Mouse (Mus musculus): ENCODE data around the gene Tnp2.
"Not testable (repeated sequence)": the region's sequence is repeated elsewhere in the genome, so short reads cannot be mapped to it uniquely, and the experiment has no call there.

Tnp2 gene

DNA sequence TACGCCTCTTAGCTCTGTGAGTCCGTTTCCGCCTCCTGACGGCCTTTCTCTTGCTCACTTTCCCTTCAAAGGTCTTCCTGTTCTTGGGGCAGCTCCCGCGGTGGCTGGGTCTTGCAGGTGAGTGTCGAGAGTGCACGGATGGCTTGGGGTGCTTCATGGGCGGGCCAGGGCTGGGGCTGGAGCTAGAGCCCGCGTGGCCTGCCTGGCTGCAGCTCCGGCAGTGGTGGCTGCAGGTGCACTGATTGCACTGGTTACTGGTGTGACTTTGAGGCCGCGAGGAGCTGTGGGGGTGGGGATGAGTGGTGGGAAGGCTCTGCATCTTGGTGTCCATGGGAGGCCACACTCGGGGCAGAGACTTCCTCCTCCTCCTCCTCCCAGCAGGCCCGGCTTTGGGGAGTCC lies at the start of gene Tnp2:
Tnp2 (minus strand) TSS at position 390 of the 400 bp plus-strand sequence.
- DNase-seq (ENCODE audit: low spot score) = no peak

- no peak for DNase-seq (ENCODE audit: low spot score)
Measured at GRCm38 (mm10) chr16:10837903-10838302, 49.4 kb upstream of the Tnp2 start.

DNA sequence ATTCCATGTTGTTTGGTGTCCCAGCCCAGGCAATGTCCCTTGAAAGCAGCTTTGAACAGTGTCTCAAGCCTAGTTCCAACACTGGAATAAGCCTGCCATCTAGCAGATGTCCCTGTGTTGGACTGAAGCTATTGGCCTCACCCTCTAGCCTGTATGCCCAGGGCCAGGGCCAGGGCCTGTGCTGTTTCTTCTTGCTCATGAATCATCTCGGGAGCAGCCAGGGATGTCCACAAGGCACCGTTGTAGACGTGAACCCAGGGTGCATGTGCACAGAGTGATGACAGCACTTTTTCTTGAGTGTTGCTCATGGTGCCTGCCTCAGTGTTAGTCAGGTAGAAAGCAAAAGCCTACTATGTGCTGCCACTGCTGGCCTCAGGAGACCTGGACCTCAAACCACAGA lies 48.8 kb upstream of the Tnp2 start:
- peak; percentile 34 for DNase-seq (ENCODE audit: low spot score)

DNA sequence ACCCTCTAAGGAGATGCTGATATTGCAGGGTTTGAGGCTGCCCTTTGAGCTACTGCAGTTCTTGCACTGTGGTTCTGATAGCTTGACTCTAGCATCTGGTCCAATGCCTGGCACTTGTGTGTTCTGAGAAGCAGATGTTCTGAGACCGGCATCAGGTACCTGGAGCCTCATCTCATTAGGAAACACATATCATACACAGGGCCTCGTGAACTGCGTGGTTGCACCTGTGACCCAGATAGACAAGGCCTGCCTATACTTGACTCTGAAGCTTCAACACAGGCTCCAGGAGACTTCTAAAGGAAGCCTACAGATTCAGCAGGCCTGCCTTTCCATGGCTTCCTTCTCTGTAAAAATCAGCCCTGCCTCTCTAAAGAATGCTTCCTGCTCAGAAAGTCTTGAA lies 47.9 kb upstream of the Tnp2 start:
- no peak for DNase-seq (ENCODE audit: low spot score)

- DNase-seq (ENCODE audit: low spot score) = peak; percentile 84
Measured at GRCm38 (mm10) chr16:10834911-10835587, 46.6 kb upstream of the Tnp2 start, which contains the start of gene Rmi2. Gene Rmi2 (plus strand): TSS chr16:10835059.

GRCm38 (mm10) chr16:10834542-10834910 lies 46.1 kb upstream of the Tnp2 start:
- no peak for DNase-seq (ENCODE audit: low spot score)

DNA sequence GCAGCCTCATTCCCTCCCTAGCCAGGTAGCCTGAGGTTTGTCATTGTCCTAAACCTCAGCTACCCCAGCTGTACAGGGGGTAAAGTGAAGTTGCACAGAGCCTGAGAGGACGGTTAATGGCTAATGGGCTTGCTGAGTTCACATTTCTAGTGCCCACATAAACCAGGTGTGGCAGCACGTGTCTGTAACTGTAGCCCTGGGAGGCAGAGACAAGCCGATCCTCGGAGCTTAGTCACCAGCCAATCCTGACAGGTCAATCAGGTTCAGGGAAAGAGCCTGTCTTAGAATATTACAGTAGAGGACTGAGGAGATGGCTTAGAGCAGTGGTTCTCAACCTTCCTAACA lies 40.0 kb upstream of the Tnp2 start:
- DNase-seq (ENCODE audit: low spot score) = no peak

- DNase-seq (ENCODE audit: low spot score) = no peak
Measured at GRCm38 (mm10) chr16:10827766-10828460, 39.5 kb upstream of the Tnp2 start.

- DNase-seq (ENCODE audit: low spot score) = no peak
Measured at GRCm38 (mm10) chr16:10827269-10827668, 38.8 kb upstream of the Tnp2 start.

DNA sequence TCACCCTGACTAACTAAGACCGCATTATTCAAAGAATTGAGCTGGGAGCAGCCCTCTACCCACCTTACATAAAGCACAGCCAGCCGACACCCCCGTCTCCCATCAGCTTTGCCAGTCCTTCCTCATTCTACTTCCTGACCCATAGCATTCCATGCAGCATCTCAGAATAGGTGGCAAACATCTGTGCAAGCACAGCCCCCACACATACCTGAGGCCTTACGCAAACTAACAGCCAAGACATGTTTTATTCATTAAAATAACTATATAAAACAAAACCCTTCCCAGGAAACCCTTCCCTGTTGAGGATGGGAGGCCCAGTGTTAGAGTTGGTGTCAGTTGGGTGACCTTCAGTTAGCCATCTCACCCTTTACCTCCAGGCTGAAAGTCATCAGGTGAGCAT lies 37.4 kb upstream of the Tnp2 start:
- no peak for DNase-seq (ENCODE audit: low spot score)

DNA sequence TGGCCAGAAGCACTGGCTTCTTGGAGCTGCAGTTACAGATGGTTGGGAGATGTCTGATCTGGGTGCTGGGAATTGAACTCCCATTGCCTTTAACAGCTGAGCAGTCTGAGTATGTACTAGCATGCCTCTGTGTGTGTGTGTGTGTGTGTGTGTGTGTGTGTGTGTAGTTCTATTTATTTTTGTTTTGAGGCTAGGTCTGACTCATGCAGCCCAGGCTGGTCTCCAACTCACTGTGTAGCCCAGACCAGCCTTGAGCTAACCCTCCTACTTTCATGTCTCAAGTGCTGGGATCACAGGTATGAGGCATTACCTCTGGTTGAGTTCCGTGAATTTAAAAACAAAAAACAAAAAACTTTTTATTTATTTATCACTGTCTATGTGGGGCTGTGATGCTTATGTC lies 36.1 kb upstream of the Tnp2 start:
- no peak for DNase-seq (ENCODE audit: low spot score)

DNA sequence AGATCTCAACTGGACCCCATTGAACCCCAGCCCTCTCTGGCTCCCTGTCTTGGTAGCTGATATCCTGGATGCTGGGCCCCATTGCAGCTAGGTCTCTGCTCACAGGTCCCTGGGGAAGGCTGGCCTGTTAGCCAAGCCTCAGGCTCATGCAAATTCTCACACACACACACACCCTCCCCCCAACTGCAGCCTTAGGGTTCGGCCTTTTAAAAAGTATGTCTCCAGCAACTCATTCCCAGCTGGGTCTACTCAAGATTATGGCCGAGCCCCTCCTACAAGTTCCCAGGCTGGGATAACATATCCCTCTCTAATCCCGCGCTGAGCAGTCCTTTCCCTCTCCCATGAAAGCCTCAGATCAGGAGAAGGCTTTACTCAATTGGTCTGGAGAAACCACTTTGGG lies 32.9 kb upstream of the Tnp2 start:
- no peak for DNase-seq (ENCODE audit: low spot score)

GRCm38 (mm10) chr16:10819966-10820365 lies 31.5 kb upstream of the Tnp2 start:
- DNase-seq (ENCODE audit: low spot score) = no peak

GRCm38 (mm10) chr16:10818579-10819135 lies 30.2 kb upstream of the Tnp2 start:
- no peak for DNase-seq (ENCODE audit: low spot score)

DNA sequence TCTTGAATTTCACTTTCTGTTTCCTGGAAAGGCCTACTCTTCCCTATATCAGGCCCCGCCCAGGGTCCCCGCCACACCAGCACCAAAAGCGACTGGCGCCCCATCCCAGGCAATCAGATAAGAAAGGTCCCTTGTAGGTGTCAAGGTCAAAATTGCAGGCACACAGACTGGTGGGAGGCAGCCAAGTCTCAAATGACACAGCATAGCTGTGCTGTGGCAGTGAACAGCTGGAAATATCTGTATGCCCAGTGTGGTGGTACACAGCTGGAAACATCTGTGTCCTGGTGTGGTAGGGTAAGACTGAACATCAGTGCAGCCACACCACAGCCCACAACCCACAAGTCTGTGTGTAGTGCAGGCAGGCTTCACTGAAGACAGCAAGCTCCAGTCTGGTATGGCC lies 26.4 kb upstream of the Tnp2 start:
- no peak for DNase-seq (ENCODE audit: low spot score)

- DNase-seq (ENCODE audit: low spot score) = no peak
Measured at GRCm38 (mm10) chr16:10813726-10814125, 25.3 kb upstream of the Tnp2 start.

- DNase-seq (ENCODE audit: low spot score) = no peak
Measured at GRCm38 (mm10) chr16:10812865-10813371, 24.5 kb upstream of the Tnp2 start, which contains the start of gene Gm11172. Gene Gm11172 (plus strand): TSS chr16:10812915.

DNA sequence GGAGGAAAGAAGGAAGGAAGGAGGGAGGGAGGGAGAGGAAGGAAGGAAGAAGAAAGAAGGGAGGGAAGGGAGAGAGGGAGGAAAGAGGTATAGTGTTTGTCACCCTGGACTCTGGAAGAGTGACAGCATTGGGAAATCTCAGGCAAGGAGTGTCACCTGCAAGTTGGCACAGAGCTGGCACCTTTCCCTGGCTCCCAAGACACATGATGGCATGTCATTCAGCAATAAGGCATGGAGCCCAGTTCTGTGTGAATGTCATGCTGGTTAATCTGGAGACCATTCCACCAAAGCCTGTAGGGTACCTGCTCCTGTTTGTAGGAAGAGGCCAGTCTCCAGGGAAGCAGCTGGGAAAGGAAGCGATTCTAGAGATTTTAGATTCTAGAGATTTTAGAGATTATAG lies 21.9 kb upstream of the Tnp2 start:
- no peak for DNase-seq (ENCODE audit: low spot score)

DNA sequence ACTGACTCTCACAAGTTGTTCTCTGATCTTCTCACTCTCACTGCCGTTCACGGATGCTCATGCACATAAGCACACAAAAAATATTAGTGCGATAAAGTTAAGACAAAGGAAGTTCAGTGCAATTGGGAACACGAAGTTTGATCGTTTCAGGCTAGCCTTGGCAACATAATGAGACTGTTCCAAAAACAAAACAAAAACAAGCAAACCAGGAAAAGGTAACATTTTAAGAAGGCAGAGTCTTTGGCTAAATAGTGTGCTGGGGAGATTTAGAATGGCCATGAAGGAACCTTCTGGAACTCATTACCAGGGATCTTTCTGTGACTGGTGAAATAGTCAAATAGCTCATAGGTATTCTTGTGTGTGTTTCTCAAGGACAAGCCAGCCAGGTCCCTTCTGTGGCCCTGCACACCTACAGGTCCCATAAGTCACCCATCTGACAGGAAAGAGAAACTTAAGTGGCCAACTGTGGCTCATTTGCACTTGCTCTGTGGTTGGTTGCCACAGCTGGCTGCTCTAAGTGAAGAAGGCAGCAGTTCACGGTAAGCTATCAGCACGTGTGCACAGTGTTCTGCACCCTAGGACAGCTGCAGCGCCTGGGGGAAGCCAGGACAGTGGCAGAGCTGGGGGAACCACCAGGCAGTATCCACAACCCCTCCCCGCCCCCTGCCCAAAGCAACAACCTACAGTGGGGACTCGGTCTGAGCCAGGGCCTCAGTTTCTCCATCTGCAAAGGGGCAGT lies 17.5 kb upstream of the Tnp2 start, which contains the start of gene Prm1:
Prm1 (minus strand) TSS at position 51 of the 739 bp plus-strand sequence.
- DNase-seq (ENCODE audit: low spot score) = no peak

DNA sequence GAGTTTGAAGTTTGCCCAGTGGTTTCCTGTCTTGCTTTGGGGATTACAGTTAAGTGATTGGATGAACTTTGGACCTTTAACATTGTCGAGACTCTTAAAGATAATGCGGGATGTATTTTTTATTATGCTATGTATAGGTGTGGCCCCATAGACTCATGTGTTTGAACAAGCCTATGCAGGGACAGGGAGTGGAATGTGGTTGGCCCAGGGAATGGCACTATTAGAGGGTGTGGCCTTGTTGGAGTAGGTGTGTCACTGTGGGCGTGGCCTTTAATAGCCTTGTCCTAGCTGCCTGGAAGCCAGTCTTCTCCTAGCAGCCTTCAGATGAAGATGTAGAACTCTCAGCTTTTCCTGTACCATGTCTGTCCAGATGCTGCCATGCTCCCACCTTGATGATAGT lies 14.0 kb upstream of the Tnp2 start:
- not testable (repeated sequence) for DNase-seq (ENCODE audit: low spot score)

- DNase-seq (ENCODE audit: low spot score) = no peak
Measured at GRCm38 (mm10) chr16:10796034-10796433, 7.6 kb upstream of the Tnp2 start, which contains the start of gene Prm2. Gene Prm2 (minus strand): TSS chr16:10796134.

GRCm38 (mm10) chr16:10790702-10791101 lies 2.2 kb upstream of the Tnp2 start, which contains the start of gene Prm3:
Gene Prm3 (minus strand): TSS chr16:10790914.
- DNase-seq (ENCODE audit: low spot score) = no peak

Data from MN1 (cell line).